Mouse (Mus musculus) erythroblast, embryonic 14.5 days (primary cell): ENCODE measurements around the gene Strip2.

Experiments used
- GATA1 ChIP-seq: IDR thresholded peaks from 2 replicates; pipeline ENCODE4 v1.6.1; 2012; ENCODE audit warnings: low read length, inconsistent platforms, mixed read lengths
- TAL1 ChIP-seq: IDR thresholded peaks from 3 replicates; pipeline ENCODE4 v1.6.1; 2012; ENCODE audit warnings: low read length, inconsistent platforms, mixed read lengths

DNA sequence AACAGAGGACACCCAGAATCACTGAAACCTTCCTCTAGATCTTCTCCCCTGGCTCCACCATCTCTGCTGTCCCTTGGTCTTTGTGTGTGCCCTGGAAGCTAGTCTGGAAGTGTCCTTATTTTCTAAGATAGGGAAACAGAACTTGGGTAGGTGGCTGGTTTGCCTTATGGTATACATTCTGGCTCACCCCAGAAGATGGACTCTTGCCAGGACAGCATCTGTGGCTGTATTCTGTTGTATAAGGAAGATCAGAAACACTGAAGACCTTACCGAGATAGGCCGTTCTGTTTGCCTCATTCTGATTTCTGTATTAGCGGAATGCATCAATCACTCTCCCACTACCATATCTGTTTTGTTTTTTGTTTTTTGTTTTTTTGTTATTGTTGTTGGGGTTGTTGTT, 6.2 kb upstream of the Strip2 start:
- no peak for TF ChIP-seq GATA1
- TF ChIP-seq TAL1, result no peak
